8 mouse cellular contexts compared by ENCODE assay signal in the genomic region with DNA sequence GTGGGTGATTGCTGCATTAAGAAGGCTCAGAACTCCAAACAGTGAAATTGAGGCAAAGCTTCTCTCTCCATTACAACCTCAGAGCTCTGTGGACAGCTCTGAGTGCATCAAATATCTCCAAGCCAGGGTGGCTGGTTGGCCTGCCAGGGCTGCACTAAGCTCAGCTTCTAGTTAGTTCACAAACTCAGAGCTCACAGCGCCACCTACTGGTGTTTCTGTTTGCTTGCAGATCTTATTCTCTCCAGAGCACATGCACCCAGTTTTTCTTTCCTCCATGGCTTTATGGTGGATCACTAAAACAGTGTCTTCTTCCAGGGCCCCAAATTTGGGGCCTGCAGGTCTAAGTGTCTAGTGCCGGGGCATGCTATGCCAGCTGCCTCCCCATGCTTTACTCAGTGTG. TPM values are rescaled to one million over a fixed set of nuclear protein-coding genes. Genes with fewer than 3 reads are reported as not detected.
A peak's percentile ranks its signal among the peaks of the same experiment; 100 is the strongest.
DNase-seq lines count a peak whose midpoint lies in the region; ATAC-seq and TF ChIP-seq lines count a peak whose summit lies in the region.

No protein-coding gene starts in this region.

- DNase-seq in heart, adult 18-20 months = peak; percentile 87 to 93
- peak; percentile 90 for DNase-seq in adrenal gland, postnatal 25 days
- peak; percentile 89 for DNase-seq in embryonic facial prominence, embryonic 14.5 days (ENCODE audit: low spot score)
- peak; percentile 85 to 93 for DNase-seq in left cerebral cortex, postnatal 10 days (ENCODE audit: extremely low spot score in 1 of 2, low spot score in 2 of 2)
- peak; percentile 89 for DNase-seq in midbrain, postnatal 0 days (ENCODE audit: low spot score)
- peak; percentile 74 for DNase-seq in stomach, postnatal 0 days (ENCODE audit: low spot score)

- 25% methylated on average over 2 of the region's 2 CpGs for WGBS in heart, embryonic 12.5 days
- 25% methylated on average over 2 of the region's 2 CpGs for WGBS in embryonic facial prominence, embryonic 14.5 days
- WGBS in midbrain, postnatal 0 days = 31% methylated on average over 2 of the region's 2 CpGs
- 30% methylated on average over 2 of the region's 2 CpGs for WGBS in stomach, postnatal 0 days

- no peaks in the 10 kb centered on the region for H3K4me1 ChIP-seq in heart, embryonic 12.5 days (replicated peaks)
- no peaks in the 10 kb centered on the region for H3K4me1 ChIP-seq in embryonic facial prominence, embryonic 14.5 days (ENCODE audit: control insufficient read depth, insufficient read depth, low read length)
- H3K4me1 ChIP-seq in midbrain, postnatal 0 days (ENCODE audit: insufficient read depth, low read length) = no peaks in the 10 kb centered on the region
- no peaks in the 10 kb centered on the region for H3K4me1 ChIP-seq in stomach, postnatal 0 days (replicated peaks; ENCODE audit: control insufficient read depth, insufficient read depth)

- H3K9ac ChIP-seq in heart, embryonic 12.5 days = no peak overlapping the region
- H3K9ac ChIP-seq in embryonic facial prominence, embryonic 14.5 days (ENCODE audit: low read depth, low read length) = no peak overlapping the region
- H3K9ac ChIP-seq in midbrain, postnatal 0 days (replicated peaks; ENCODE audit: low read length, poor library complexity, severe bottlenecking) = no peak overlapping the region
- H3K9ac ChIP-seq in stomach, postnatal 0 days (ENCODE audit: low read length) = no peak overlapping the region

- no peak for TF ChIP-seq EP300 in stomach, postnatal 0 days (optimal IDR thresholded peaks at IDR 0.05)

- no peak overlapping the region for H3K4me2 ChIP-seq in heart, embryonic 12.5 days
- no peak overlapping the region for H3K4me2 ChIP-seq in embryonic facial prominence, embryonic 14.5 days (ENCODE audit: low read depth, low read length)
- no peak overlapping the region for H3K4me2 ChIP-seq in midbrain, postnatal 0 days (ENCODE audit: low read depth, low read length, poor library complexity, severe bottlenecking)
- no peak overlapping the region for H3K4me2 ChIP-seq in stomach, postnatal 0 days (replicated peaks; ENCODE audit: low read depth)

- no peak for ATAC-seq in heart, embryonic 12.5 days (ENCODE audit: insufficient number of reproducible peaks, low FRiP score)
- ATAC-seq in embryonic facial prominence, embryonic 14.5 days (ENCODE audit: low read depth) = no peak
- peak; percentile 58 to 78 for ATAC-seq in hematopoietic stem cell, adult 5-6 weeks (replicated peaks in 1 of 2; ENCODE audit: insufficient read depth in 1 of 2, low FRiP score in 2 of 2, low TSS enrichment in 1 of 2, low read depth in 1 of 2, poor library complexity in 2 of 2, severe bottlenecking in 2 of 2)
- no peak for ATAC-seq in midbrain, postnatal 0 days (ENCODE audit: low FRiP score)
- ATAC-seq in stomach, postnatal 0 days (ENCODE audit: low FRiP score, low TSS enrichment) = 0 out of 2 replicates have a peak, but pooled peaks have one; percentile 36

- no peaks in the 10 kb centered on the region for H3K9me3 ChIP-seq in heart, embryonic 12.5 days (replicated peaks)
- H3K9me3 ChIP-seq in embryonic facial prominence, embryonic 14.5 days (ENCODE audit: control insufficient read depth, low read length) = no peaks in the 10 kb centered on the region
- no peaks in the 10 kb centered on the region for H3K9me3 ChIP-seq in midbrain, postnatal 0 days (ENCODE audit: low read length)
- H3K9me3 ChIP-seq in stomach, postnatal 0 days (ENCODE audit: control insufficient read depth, low read length) = no peaks in the 10 kb centered on the region

- H3K4me3 ChIP-seq in heart, embryonic 12.5 days = no peak overlapping the region
- H3K4me3 ChIP-seq in embryonic facial prominence, embryonic 14.5 days (ENCODE audit: low read depth, low read length) = no peak overlapping the region
- H3K4me3 ChIP-seq in midbrain, postnatal 0 days (ENCODE audit: low read depth, low read length) = no peak overlapping the region
- no peak overlapping the region for H3K4me3 ChIP-seq in stomach, postnatal 0 days (ENCODE audit: low read depth, low read length)

- 0 out of 2 replicates have a peak, but pooled peaks cover 7% of the 10 kb centered on the region for H3K27me3 ChIP-seq in heart, embryonic 12.5 days (replicated peaks)
- no peaks in the 10 kb centered on the region for H3K27me3 ChIP-seq in embryonic facial prominence, embryonic 14.5 days (replicated peaks; ENCODE audit: control insufficient read depth, insufficient read depth, low read length)
- no peaks in the 10 kb centered on the region for H3K27me3 ChIP-seq in midbrain, postnatal 0 days (ENCODE audit: insufficient read depth, low read length)
- H3K27me3 ChIP-seq in stomach, postnatal 0 days (ENCODE audit: control insufficient read depth, insufficient read depth, low read length) = no peaks in the 10 kb centered on the region

- H3K27ac ChIP-seq in heart, embryonic 12.5 days (ENCODE audit: poor library complexity, severe bottlenecking) = no peak overlapping the region
- no peak overlapping the region for H3K27ac ChIP-seq in embryonic facial prominence, embryonic 14.5 days (replicated peaks; ENCODE audit: low read depth, low read length)
- no peak overlapping the region for H3K27ac ChIP-seq in midbrain, postnatal 0 days (ENCODE audit: low read depth, low read length)
- no peak overlapping the region for H3K27ac ChIP-seq in stomach, postnatal 0 days (replicated peaks)

- intact Hi-C loops in left cerebral cortex, postnatal 10 days (cut with DNase I) = loop anchor here (10.0 kb wide), 2 partner anchors 74 to 134 kb away; partner anchors contain the start of gene H2-T3

- TF ChIP-seq CTCF in midbrain, postnatal 0 days (IDR thresholded peaks at IDR 0.05) = peak; percentile 74
- peak; percentile 82 for TF ChIP-seq CTCF in stomach, postnatal 0 days (IDR thresholded peaks at IDR 0.05; ENCODE audit: low read depth)

- H3K36me3 ChIP-seq in heart, embryonic 12.5 days = no peaks in the 10 kb centered on the region
- H3K36me3 ChIP-seq in embryonic facial prominence, embryonic 14.5 days (ENCODE audit: control insufficient read depth, insufficient read depth, low read length) = no peaks in the 10 kb centered on the region
- no peaks in the 10 kb centered on the region for H3K36me3 ChIP-seq in midbrain, postnatal 0 days (ENCODE audit: insufficient read depth, low read length)
- H3K36me3 ChIP-seq in stomach, postnatal 0 days (ENCODE audit: control insufficient read depth, insufficient read depth, low read length) = no peaks in the 10 kb centered on the region

RNA-seq across cellular contexts. Expression of gene Gm11127, which starts 2.7 kb away (rescaled TPM):
- 10 to 100 TPM in 1 of 2 experiments, 1 to 10 TPM in 1; 5.4 to 10.0 TPM for total RNA-seq in heart, adult 18-20 months (2021)
- polyA plus RNA-seq in heart, embryonic 12.5 days (2016; fragmentation: Nextera tagmentation; extraction: Ambion mirVana) = not detected in 2 replicates
- total RNA-seq in adrenal gland, postnatal 25 days (2021) = 1.6 and 2.2 TPM in 2 replicates
- not detected in 2 replicates for polyA plus RNA-seq in embryonic facial prominence, embryonic 14.5 days (2014; fragmentation: Nextera tagmentation; extraction: Ambion mirVana)
- not detected in 2 replicates for total RNA-seq in hematopoietic stem cell, adult 5-6 weeks (2017)
- total RNA-seq in left cerebral cortex, postnatal 10 days (2021) = not detected
- 0.19 TPM in 1 of 2 replicates, not detected in the other for total RNA-seq in midbrain, postnatal 0 days (2014; rRNA removed)
- polyA plus RNA-seq in midbrain, postnatal 0 days (2015; fragmentation: Nextera tagmentation; extraction: Ambion mirVana) = 0.12 TPM in 1 of 2 replicates, not detected in the other
- 0.08 and 0.10 TPM in 2 replicates for polyA plus RNA-seq in stomach, postnatal 0 days (2015; fragmentation: Nextera tagmentation; extraction: Ambion mirVana)

RNA-seq across cellular contexts. Expression of gene Gm6034, which starts 18.1 kb away (rescaled TPM):
- total RNA-seq in heart, adult 18-20 months (2021) = not detected
- not detected in 2 replicates for polyA plus RNA-seq in heart, embryonic 12.5 days (2016; fragmentation: Nextera tagmentation; extraction: Ambion mirVana)
- total RNA-seq in adrenal gland, postnatal 25 days (2021) = not detected in 2 replicates
- polyA plus RNA-seq in embryonic facial prominence, embryonic 14.5 days (2014; fragmentation: Nextera tagmentation; extraction: Ambion mirVana) = not detected in 2 replicates
- total RNA-seq in hematopoietic stem cell, adult 5-6 weeks (2017) = not detected in 2 replicates
- not detected for total RNA-seq in left cerebral cortex, postnatal 10 days (2021)
- total RNA-seq in midbrain, postnatal 0 days (2014; rRNA removed) = 0.16 TPM in 1 of 2 replicates, not detected in the other
- polyA plus RNA-seq in midbrain, postnatal 0 days (2015; fragmentation: Nextera tagmentation; extraction: Ambion mirVana) = not detected in 2 replicates
- not detected in 2 replicates for polyA plus RNA-seq in stomach, postnatal 0 days (2015; fragmentation: Nextera tagmentation; extraction: Ambion mirVana)

RNA-seq across cellular contexts. Expression of gene H2-T22, which starts 18.3 kb away (rescaled TPM):
- 10 to 100 TPM; 15.0 to 23.6 TPM for total RNA-seq in heart, adult 18-20 months (2021)
- 4.7 and 6.1 TPM in 2 replicates for polyA plus RNA-seq in heart, embryonic 12.5 days (2016; fragmentation: Nextera tagmentation; extraction: Ambion mirVana)
- 21.7 and 29.6 TPM in 2 replicates for total RNA-seq in adrenal gland, postnatal 25 days (2021)
- 20.5 and 20.7 TPM in 2 replicates for polyA plus RNA-seq in embryonic facial prominence, embryonic 14.5 days (2014; fragmentation: Nextera tagmentation; extraction: Ambion mirVana)
- 66.7 and 102 TPM in 2 replicates for total RNA-seq in hematopoietic stem cell, adult 5-6 weeks (2017)
- 1 to 10 TPM; 5.7 to 6.1 TPM for total RNA-seq in left cerebral cortex, postnatal 10 days (2021)
- 11.5 and 11.8 TPM in 2 replicates for total RNA-seq in midbrain, postnatal 0 days (2014; rRNA removed)
- polyA plus RNA-seq in midbrain, postnatal 0 days (2015; fragmentation: Nextera tagmentation; extraction: Ambion mirVana) = 7.1 and 8.3 TPM in 2 replicates
- polyA plus RNA-seq in stomach, postnatal 0 days (2015; fragmentation: Nextera tagmentation; extraction: Ambion mirVana) = 18.9 and 21.0 TPM in 2 replicates

RNA-seq across cellular contexts. Expression of gene H2-T23, which starts 28.2 kb away (rescaled TPM):
- total RNA-seq in heart, adult 18-20 months (2021) = 10 to 100 TPM; 31.7 to 56.7 TPM
- 4.7 and 5.2 TPM in 2 replicates for polyA plus RNA-seq in heart, embryonic 12.5 days (2016; fragmentation: Nextera tagmentation; extraction: Ambion mirVana)
- 30.5 and 46.6 TPM in 2 replicates for total RNA-seq in adrenal gland, postnatal 25 days (2021)
- 9.6 and 10.1 TPM in 2 replicates for polyA plus RNA-seq in embryonic facial prominence, embryonic 14.5 days (2014; fragmentation: Nextera tagmentation; extraction: Ambion mirVana)
- total RNA-seq in hematopoietic stem cell, adult 5-6 weeks (2017) = 197 and 236 TPM in 2 replicates
- 1 to 10 TPM; 2.3 to 2.7 TPM for total RNA-seq in left cerebral cortex, postnatal 10 days (2021)
- total RNA-seq in midbrain, postnatal 0 days (2014; rRNA removed) = 6.1 and 9.2 TPM in 2 replicates
- polyA plus RNA-seq in midbrain, postnatal 0 days (2015; fragmentation: Nextera tagmentation; extraction: Ambion mirVana) = 6.4 and 7.3 TPM in 2 replicates
- 35.9 and 40.2 TPM in 2 replicates for polyA plus RNA-seq in stomach, postnatal 0 days (2015; fragmentation: Nextera tagmentation; extraction: Ambion mirVana)

RNA-seq across cellular contexts. Expression of gene H2-T24, which starts 40.5 kb away (rescaled TPM):
- 1 to 10 TPM; 6.5 to 6.7 TPM for total RNA-seq in heart, adult 18-20 months (2021)
- polyA plus RNA-seq in heart, embryonic 12.5 days (2016; fragmentation: Nextera tagmentation; extraction: Ambion mirVana) = 3.4 and 3.9 TPM in 2 replicates
- total RNA-seq in adrenal gland, postnatal 25 days (2021) = 4.6 and 6.4 TPM in 2 replicates
- polyA plus RNA-seq in embryonic facial prominence, embryonic 14.5 days (2014; fragmentation: Nextera tagmentation; extraction: Ambion mirVana) = 2.2 and 2.4 TPM in 2 replicates
- total RNA-seq in hematopoietic stem cell, adult 5-6 weeks (2017) = 16.8 and 23.6 TPM in 2 replicates
- total RNA-seq in left cerebral cortex, postnatal 10 days (2021) = under 1 TPM; 0.49 to 0.57 TPM
- total RNA-seq in midbrain, postnatal 0 days (2014; rRNA removed) = 0.16 and 1.7 TPM in 2 replicates
- 5.3 and 7.2 TPM in 2 replicates for polyA plus RNA-seq in midbrain, postnatal 0 days (2015; fragmentation: Nextera tagmentation; extraction: Ambion mirVana)
- 1.0 and 1.1 TPM in 2 replicates for polyA plus RNA-seq in stomach, postnatal 0 days (2015; fragmentation: Nextera tagmentation; extraction: Ambion mirVana)

Comparison
In these comparisons a context has a peak if more than half of its experiments do, and no peak if none do; other contexts are left out.
1. ATAC-seq: peak in hematopoietic stem cell, adult 5-6 weeks (2 of 2) and stomach, postnatal 0 days (single experiment); none in heart, embryonic 12.5 days (single experiment), embryonic facial prominence, embryonic 14.5 days (single experiment) and midbrain, postnatal 0 days (single experiment).
2. Peak in every context shown above with its lines, with median percentiles within 50 percentile points of each other: DNase-seq.